In genomic region chr4:83058182-83058581, GRCm38 (mm10) we compare ENCODE assay signal across 21 mouse cellular contexts. TPM values are rescaled to one million over a fixed set of nuclear protein-coding genes. Genes with fewer than 3 reads are reported as not detected.
DNase-seq lines count a peak whose midpoint lies in the region; ATAC-seq and TF ChIP-seq lines count a peak whose summit lies in the region.
"Had no signal": no experiment of that assay in that cellular context is flagged by ENCODE, and none has a peak within 500 bp of the region (broad histone marks: within the 10 kb centered on the region; RNA-seq: fewer than 3 reads in every experiment).

No protein-coding gene starts in this region.

- no peaks in the 10 kb centered on the region for H3K36me3 ChIP-seq in hindbrain, embryonic 10.5 days
- H3K36me3 ChIP-seq in hindbrain, embryonic 13.5 days = no peaks in the 10 kb centered on the region
- H3K36me3 ChIP-seq in midbrain, embryonic 11.5 days (ENCODE audit: control insufficient read depth, insufficient read depth, low read length) = no peaks in the 10 kb centered on the region
- no peaks in the 10 kb centered on the region for H3K36me3 ChIP-seq in midbrain, postnatal 0 days (ENCODE audit: insufficient read depth, low read length)
- no peaks in the 10 kb centered on the region for H3K36me3 ChIP-seq in embryonic facial prominence, embryonic 13.5 days
- H3K36me3 ChIP-seq: forebrain, embryonic 12.5 days; intestine, embryonic 15.5 days had no signal

- 46% methylated on average over 2 of the region's 2 CpGs for WGBS in hindbrain, embryonic 10.5 days
- WGBS in hindbrain, embryonic 13.5 days = 35% methylated on average over 2 of the region's 2 CpGs
- WGBS in midbrain, embryonic 11.5 days = 54% methylated on average over 2 of the region's 2 CpGs
- 64% methylated on average over 2 of the region's 2 CpGs for WGBS in midbrain, postnatal 0 days
- 55% methylated on average over 2 of the region's 2 CpGs for WGBS in embryonic facial prominence, embryonic 13.5 days

- no peak overlapping the region for H3K4me2 ChIP-seq in hindbrain, embryonic 13.5 days
- no peak overlapping the region for H3K4me2 ChIP-seq in midbrain, embryonic 11.5 days
- H3K4me2 ChIP-seq in midbrain, postnatal 0 days (ENCODE audit: low read depth, low read length, poor library complexity, severe bottlenecking) = no peak overlapping the region
- H3K4me2 ChIP-seq in embryonic facial prominence, embryonic 13.5 days = no peak overlapping the region
- H3K4me2 ChIP-seq: forebrain, embryonic 12.5 days; intestine, embryonic 15.5 days had no signal

- H3K27me3 ChIP-seq in hindbrain, embryonic 10.5 days (ENCODE audit: insufficient read depth, poor library complexity, severe bottlenecking) = no peaks in the 10 kb centered on the region
- no peaks in the 10 kb centered on the region for H3K27me3 ChIP-seq in hindbrain, embryonic 13.5 days
- no peaks in the 10 kb centered on the region for H3K27me3 ChIP-seq in midbrain, embryonic 11.5 days (ENCODE audit: control insufficient read depth, insufficient read depth, low read length)
- no peaks in the 10 kb centered on the region for H3K27me3 ChIP-seq in midbrain, postnatal 0 days (ENCODE audit: insufficient read depth, low read length)
- no peaks in the 10 kb centered on the region for H3K27me3 ChIP-seq in embryonic facial prominence, embryonic 13.5 days
- H3K27me3 ChIP-seq: CH12.LX; intestine, embryonic 15.5 days; Patski had no signal

- peak overlapping the region; percentile 86 for H3K27ac ChIP-seq in hindbrain, embryonic 10.5 days
- no peak overlapping the region for H3K27ac ChIP-seq in hindbrain, embryonic 13.5 days
- peak overlapping the region; percentile 48; the same call in 1 of the 2 replicates for H3K27ac ChIP-seq in midbrain, embryonic 11.5 days (ENCODE audit: low read depth, low read length)
- no peak overlapping the region for H3K27ac ChIP-seq in midbrain, postnatal 0 days (ENCODE audit: low read depth, low read length)
- peak overlapping the region; percentile 55; the same call in 1 of the 2 replicates for H3K27ac ChIP-seq in embryonic facial prominence, embryonic 13.5 days
- H3K27ac ChIP-seq: forebrain, embryonic 12.5 days; gastrocnemius, adult 2 months; intestine, embryonic 15.5 days had no signal

- H3K9me3 ChIP-seq in hindbrain, embryonic 10.5 days = 0 out of 2 replicates have a peak, but pooled peaks cover 2% of the 10 kb centered on the region
- no peaks in the 10 kb centered on the region for H3K9me3 ChIP-seq in hindbrain, embryonic 13.5 days
- no peaks in the 10 kb centered on the region for H3K9me3 ChIP-seq in midbrain, embryonic 11.5 days (ENCODE audit: control insufficient read depth, low read length)
- no peaks in the 10 kb centered on the region for H3K9me3 ChIP-seq in midbrain, postnatal 0 days (ENCODE audit: low read length)
- H3K9me3 ChIP-seq in embryonic facial prominence, embryonic 13.5 days = 0 out of 2 replicates have a peak, but pooled peaks cover 3% of the 10 kb centered on the region
- H3K9me3 ChIP-seq: forebrain, embryonic 12.5 days; intestine, embryonic 15.5 days had no signal

- H3K4me3 ChIP-seq in hindbrain, embryonic 10.5 days = no peak overlapping the region
- H3K4me3 ChIP-seq in hindbrain, embryonic 13.5 days = no peak overlapping the region
- no peak overlapping the region for H3K4me3 ChIP-seq in midbrain, embryonic 11.5 days (ENCODE audit: low read depth, low read length)
- H3K4me3 ChIP-seq in midbrain, postnatal 0 days (ENCODE audit: low read depth, low read length) = no peak overlapping the region
- no peak overlapping the region for H3K4me3 ChIP-seq in embryonic facial prominence, embryonic 13.5 days
- H3K4me3 ChIP-seq: forebrain, embryonic 12.5 days; gastrocnemius, adult 2 months; intestine, embryonic 15.5 days had no signal

- peaks cover 18% of the 10 kb centered on the region for H3K4me1 ChIP-seq in hindbrain, embryonic 10.5 days (replicated peaks)
- no peaks in the 10 kb centered on the region; the same call in 1 of the 2 replicates for H3K4me1 ChIP-seq in hindbrain, embryonic 13.5 days (replicated peaks)
- peaks cover 9% of the 10 kb centered on the region for H3K4me1 ChIP-seq in midbrain, embryonic 11.5 days (ENCODE audit: control insufficient read depth, insufficient read depth, low read length)
- H3K4me1 ChIP-seq in midbrain, postnatal 0 days (ENCODE audit: insufficient read depth, low read length) = no peaks in the 10 kb centered on the region
- H3K4me1 ChIP-seq in embryonic facial prominence, embryonic 13.5 days = peaks cover 20% of the 10 kb centered on the region
- H3K4me1 ChIP-seq: intestine, embryonic 15.5 days had no signal

- no peak overlapping the region for H3K9ac ChIP-seq in hindbrain, embryonic 13.5 days
- peak overlapping the region; percentile 12; the same call in 1 of the 2 replicates for H3K9ac ChIP-seq in midbrain, embryonic 11.5 days (ENCODE audit: low read length)
- H3K9ac ChIP-seq in midbrain, postnatal 0 days (replicated peaks; ENCODE audit: low read length, poor library complexity, severe bottlenecking) = no peak overlapping the region
- H3K9ac ChIP-seq in embryonic facial prominence, embryonic 13.5 days = no peak overlapping the region
- H3K9ac ChIP-seq: forebrain, embryonic 12.5 days; forebrain, postnatal 0 days; intestine, embryonic 15.5 days had no signal

- no peak for ATAC-seq in hindbrain, embryonic 13.5 days (ENCODE audit: low FRiP score)
- peak; percentile 34; the same call in 1 of the 2 replicates for ATAC-seq in midbrain, embryonic 11.5 days (ENCODE audit: low FRiP score)
- no peak for ATAC-seq in midbrain, postnatal 0 days (ENCODE audit: low FRiP score)
- no peak for ATAC-seq in embryonic facial prominence, embryonic 13.5 days (ENCODE audit: insufficient number of reproducible peaks, insufficient read depth, low FRiP score, low TSS enrichment, low read depth)
- ATAC-seq: activated CD4-positive, CD25-positive, alpha-beta regulatory T cell, adult 4 months; forebrain, postnatal 0 days; intestine, embryonic 15.5 days; Patski had no signal

- DNase-seq in hindbrain, embryonic 10.5 days (ENCODE audit: low spot score) = no peak
- DNase-seq in midbrain, embryonic 11.5 days (ENCODE audit: low spot score, missing footprints) = peak; percentile 79
- no peak for DNase-seq in midbrain, postnatal 0 days (ENCODE audit: low spot score)
- no peak for DNase-seq in adrenal gland, adult 2 months
- DNase-seq: adrenal gland, postnatal 25 days; cerebellum, adult 18-20 months; cerebellum, adult 9-11 months; cerebellum, postnatal 36 days; forebrain, postnatal 0 days; gastrocnemius, adult 2 months; gastrocnemius, postnatal 25 days; heart, postnatal 10 days; heart, postnatal 4 days had no signal

- TF ChIP-seq CTCF in midbrain, postnatal 0 days (IDR thresholded peaks at IDR 0.05) = no peak

RNA-seq across cellular contexts. Expression of gene Frem1, which starts 6.0 kb away (rescaled TPM):
- 5.5 and 5.7 TPM in 2 replicates for polyA plus RNA-seq in hindbrain, embryonic 10.5 days (2016; fragmentation: Nextera tagmentation; extraction: Ambion mirVana)
- polyA plus RNA-seq in hindbrain, embryonic 13.5 days (2015; fragmentation: Nextera tagmentation; extraction: Ambion mirVana) = 2.6 and 3.4 TPM in 2 replicates
- 7.3 and 8.2 TPM in 2 replicates for polyA plus RNA-seq in midbrain, embryonic 11.5 days (2014; fragmentation: Nextera tagmentation; extraction: Ambion mirVana)
- 4.0 and 5.1 TPM in 2 replicates for total RNA-seq in midbrain, postnatal 0 days (2014; rRNA removed)
- polyA plus RNA-seq in midbrain, postnatal 0 days (2015; fragmentation: Nextera tagmentation; extraction: Ambion mirVana) = 1.0 and 1.1 TPM in 2 replicates
- polyA plus RNA-seq in embryonic facial prominence, embryonic 13.5 days (2015; fragmentation: Nextera tagmentation; extraction: Ambion mirVana) = 23.2 and 24.9 TPM in 2 replicates
- total RNA-seq in adrenal gland, adult 2 months (2021) = under 1 TPM; 0.40 to 0.66 TPM
- 0.11 and 0.95 TPM in 2 replicates for polyA plus RNA-seq in adrenal gland, adult 2 months (2012; rRNA removed)
- total RNA-seq: CH12.LX; granulocyte monocyte progenitor cell, adult 5-6 weeks had no signal
- polyA plus RNA-seq: activated CD4-positive, CD25-positive, alpha-beta regulatory T cell, adult 4 months had no signal

Comparison
In these comparisons a context has a peak if more than half of its experiments do, and no peak if none do; other contexts are left out.
1. H3K27ac ChIP-seq: peak in hindbrain, embryonic 10.5 days (single experiment), midbrain, embryonic 11.5 days (single experiment) and embryonic facial prominence, embryonic 13.5 days (single experiment); none in hindbrain, embryonic 13.5 days (single experiment) and midbrain, postnatal 0 days (single experiment).